Mouse (Mus musculus) myocyte (in vitro differentiated cells): Measurements from ENCODE around the gene Myf5.
A peak's percentile ranks its signal among the peaks of the same experiment; 100 is the strongest.

ENCODE experiments used
- MAX ChIP-seq: IDR thresholded peaks from one replicate; pipeline ENCODE4 v1.6.1; 2011; ENCODE audit warnings: low read depth, mild to moderate bottlenecking, control low read depth
- POLR2A ChIP-seq: IDR thresholded peaks from one replicate; pipeline ENCODE4 v1.6.1; 2011; ENCODE audit warnings: low read depth, mild to moderate bottlenecking, control low read depth, moderate library complexity; ENCODE audit not compliant: insufficient read length
- POLR2AphosphoS2 ChIP-seq: IDR thresholded peaks from one replicate; pipeline ENCODE4 v1.6.1; 2011; ENCODE audit warnings: low read depth, control low read depth; ENCODE audit not compliant: insufficient read length
- TCF3 ChIP-seq: IDR thresholded peaks from one replicate; pipeline ENCODE4 v1.6.1; 2011; ENCODE audit warnings: low read depth, control low read depth; ENCODE audit not compliant: insufficient read length

DNA sequence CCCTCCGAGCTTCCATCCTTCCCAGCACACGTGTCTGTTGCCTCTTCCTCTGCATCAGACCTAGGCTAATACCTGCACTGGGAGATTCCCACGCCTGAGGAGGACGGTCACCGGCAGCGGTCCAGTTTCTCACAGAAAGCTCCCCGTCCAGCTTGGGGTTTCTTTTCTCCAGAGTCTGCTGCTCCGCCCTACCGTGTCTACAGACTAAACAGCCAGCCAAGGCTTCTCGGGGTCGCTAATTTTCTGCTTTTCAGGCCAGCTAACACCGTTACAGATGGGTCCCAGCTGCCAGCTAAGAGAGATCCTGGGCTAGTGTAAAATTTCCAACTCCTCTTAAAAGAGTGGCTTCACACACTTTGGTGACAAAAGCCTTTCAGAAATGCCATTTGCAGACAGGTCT is 836 bp upstream of the Myf5 start:
- no peak for TF ChIP-seq POLR2A
- TF ChIP-seq POLR2AphosphoS2 = peak; percentile 61
- TF ChIP-seq TCF3 = no peak
- TF ChIP-seq MAX = no peak
